In the genomic region with DNA sequence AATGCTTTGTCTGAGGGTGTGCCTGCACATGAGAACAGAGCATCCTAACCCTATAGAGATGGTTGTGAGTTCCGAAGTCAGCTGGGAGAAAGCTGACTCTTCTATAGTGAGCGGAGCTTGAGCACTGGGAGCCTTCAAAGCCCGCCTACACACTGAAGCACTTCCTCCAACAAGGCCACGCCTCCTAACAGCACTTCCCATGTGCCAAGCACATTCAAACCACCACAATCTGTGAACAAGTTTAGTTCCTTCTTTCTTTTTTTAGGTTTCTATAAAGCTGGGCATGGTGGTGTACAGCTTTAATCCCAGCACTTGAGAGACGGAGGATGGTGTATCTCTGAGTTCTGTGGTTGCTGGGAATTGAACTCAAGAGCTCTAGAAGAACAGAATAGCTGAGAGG, we compare ENCODE assay signal across 29 mouse cellular contexts. TPM values are rescaled to one million over a fixed set of nuclear protein-coding genes. Genes with fewer than 3 reads are reported as not detected.
DNase-seq lines count a peak whose midpoint lies in the region; ATAC-seq and TF ChIP-seq lines count a peak whose summit lies in the region.
"Had no signal": no experiment of that assay in that cellular context is flagged by ENCODE, and none has a peak within 500 bp of the region (broad histone marks: within the 10 kb centered on the region; RNA-seq: fewer than 3 reads in every experiment).

No protein-coding gene starts in this region.

- no peak for DNase-seq in spleen, adult 2 months (ENCODE audit: low read depth in 1 of 2, low spot score in 2 of 2)
- no peak for DNase-seq in spleen, adult 12 weeks (ENCODE audit: low spot score)
- peak; percentile 10 for DNase-seq in T-cell, adult 2 months (ENCODE audit: low spot score)
- no peak for DNase-seq in cerebellum, postnatal 10 days
- no peak for DNase-seq in kidney, adult 11 months
- no peak for DNase-seq in yolk sac, embryonic 10.5 days (ENCODE audit: low spot score)
- DNase-seq: adrenal gland, adult 2 months; cerebellum, adult 18-20 months; cerebellum, postnatal 25 days; embryo, embryonic 11 days; heart, postnatal 4 days; kidney, postnatal 25 days; left cerebral cortex, postnatal 4 days; lung, embryonic 14.5 days; right cerebral cortex, postnatal 14 days; spleen, adult 18-20 months; thymus, adult 2 months had no signal

- H3K27ac ChIP-seq in spleen, adult 2 months (ENCODE audit: insufficient read depth, low read length), result peak overlapping the region; percentile 50; the same call in 1 of the 2 replicates
- H3K27ac ChIP-seq: embryonic facial prominence, embryonic 13.5 days; forebrain, embryonic 13.5 days; heart, embryonic 10.5 days; hindbrain, embryonic 15.5 days; intestine, embryonic 15.5 days; layer of hippocampus, adult 2 months; left cerebral cortex, adult 2 months; limb, embryonic 15.5 days; liver, embryonic 14.5 days; midbrain, embryonic 10.5 days had no signal

- no peak overlapping the region for H3K4me3 ChIP-seq in spleen, adult 2 months (ENCODE audit: extremely low read depth, insufficient read depth, insufficient read length)
- H3K4me3 ChIP-seq: embryonic facial prominence, embryonic 13.5 days; forebrain, embryonic 13.5 days; heart, embryonic 10.5 days; hindbrain, embryonic 15.5 days; intestine, embryonic 15.5 days; layer of hippocampus, adult 2 months; left cerebral cortex, adult 2 months; limb, embryonic 15.5 days; midbrain, embryonic 10.5 days had no signal

- no peak for TF ChIP-seq CTCF in spleen, adult 2 months (IDR thresholded peaks at IDR 0.05; ENCODE audit: extremely low read depth, insufficient read depth, insufficient read length, insufficient replicate concordance)

- no peaks in the 10 kb centered on the region for H3K27me3 ChIP-seq in spleen, adult 2 months (ENCODE audit: control insufficient read depth, insufficient read depth, low read length)
- H3K27me3 ChIP-seq: embryonic facial prominence, embryonic 13.5 days; forebrain, embryonic 13.5 days; hindbrain, embryonic 15.5 days; intestine, embryonic 15.5 days; limb, embryonic 15.5 days; Patski had no signal

- no peak for TF ChIP-seq POLR2A in spleen, adult 2 months (IDR thresholded peaks at IDR 0.05; ENCODE audit: low read depth, low read length)

- WGBS in spleen, adult 2 months, result 29% methylated on average over 5 of the region's 5 CpGs

- peak; percentile 89 for ATAC-seq in megakaryocyte, adult 5-6 weeks (ENCODE audit: poor library complexity, severe bottlenecking)
- ATAC-seq: forebrain, embryonic 13.5 days; Patski had no signal

- peaks cover 3% of the 10 kb centered on the region; the same call in 1 of the 2 replicates for H3K4me1 ChIP-seq in spleen, adult 2 months (ENCODE audit: control insufficient read depth, insufficient read depth, insufficient read length)
- H3K4me1 ChIP-seq: forebrain, embryonic 13.5 days; hindbrain, embryonic 15.5 days; intestine, embryonic 15.5 days; limb, embryonic 15.5 days; midbrain, embryonic 10.5 days had no signal

- H3K36me3 ChIP-seq in spleen, adult 2 months (ENCODE audit: control insufficient read depth, insufficient read depth, low read length), result no peaks in the 10 kb centered on the region
- H3K36me3 ChIP-seq: embryonic facial prominence, embryonic 13.5 days; heart, embryonic 10.5 days; hindbrain, embryonic 15.5 days; intestine, embryonic 15.5 days; limb, embryonic 15.5 days; midbrain, embryonic 10.5 days had no signal

RNA-seq across cellular contexts. Expression of a gene that starts 9.9 kb away (rescaled TPM):
- polyA plus RNA-seq in spleen, adult 2 months (2012; rRNA removed), result 18.5 and 25.9 TPM in 2 replicates
- 39.7 and 45.8 TPM in 2 replicates for total RNA-seq in megakaryocyte, adult 5-6 weeks (2015)
- total RNA-seq in megakaryocyte, adult 5-6 weeks (2017), result 36.8 and 44.4 TPM in 2 replicates

RNA-seq across cellular contexts. Expression of a gene that starts 11.3 kb away (rescaled TPM):
- 2.5 and 3.4 TPM in 2 replicates for polyA plus RNA-seq in spleen, adult 2 months (2012; rRNA removed)
- 115 and 152 TPM in 2 replicates for total RNA-seq in megakaryocyte, adult 5-6 weeks (2015)
- total RNA-seq in megakaryocyte, adult 5-6 weeks (2017), result 130 and 135 TPM in 2 replicates
